Mouse (Mus musculus): ENCODE results near the gene Fbxl15.
A peak's percentile ranks its signal among the peaks of the same experiment; 100 is the strongest.

The Fbxl15 gene

DNA sequence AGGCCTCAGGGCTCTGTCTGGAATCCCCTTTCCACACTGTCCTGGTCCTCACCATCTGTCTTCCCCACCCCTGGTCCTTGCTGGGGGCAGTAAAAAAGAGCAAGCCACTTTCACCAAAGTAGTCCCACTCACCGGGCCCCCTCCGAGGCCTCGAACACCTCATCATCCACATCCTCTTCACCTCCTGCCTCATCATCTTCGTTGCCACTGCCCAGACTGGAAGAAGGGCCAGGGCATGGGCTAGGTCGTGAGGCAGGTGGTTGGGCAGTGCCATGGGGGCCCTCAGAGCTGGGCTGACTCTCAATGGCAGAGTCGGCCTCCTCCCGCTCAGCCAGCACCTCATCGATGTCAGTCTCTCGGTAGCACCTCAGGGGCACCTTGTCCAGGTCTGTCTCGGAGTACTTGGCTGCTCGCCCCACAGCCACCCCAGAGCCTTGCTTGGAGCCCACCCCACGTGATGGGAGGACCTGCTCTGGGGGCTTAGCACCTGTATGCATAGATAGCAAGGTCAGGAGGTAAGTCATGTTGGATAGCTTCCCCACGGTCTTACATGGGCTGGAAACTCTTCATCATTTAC, 4.9 kb upstream of the Fbxl15 start:
- DNase-seq (ENCODE audit: low spot score in 2 of 2), result no peak

DNA sequence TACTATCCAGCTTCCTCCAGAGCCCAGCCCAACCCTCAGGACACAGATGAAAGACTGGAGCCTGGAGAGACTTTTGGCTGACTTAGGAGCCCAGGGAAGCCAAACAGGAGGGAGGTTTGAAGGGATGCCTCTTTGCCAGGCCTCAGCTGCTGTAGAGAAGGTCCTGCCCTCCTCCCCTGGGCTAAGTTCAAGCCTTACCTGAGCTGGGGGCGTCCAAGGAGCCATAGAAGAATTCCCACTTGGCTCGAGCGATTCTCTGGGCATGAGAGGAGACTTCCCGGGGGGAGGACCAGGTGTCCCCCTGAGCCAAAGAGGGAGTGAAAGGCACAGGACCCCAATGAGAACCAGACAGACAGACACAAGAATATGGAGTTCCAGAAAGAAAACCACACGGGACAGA, 4.3 kb upstream of the Fbxl15 start:
- DNase-seq (ENCODE audit: low spot score in 2 of 2), result no peak

DNA sequence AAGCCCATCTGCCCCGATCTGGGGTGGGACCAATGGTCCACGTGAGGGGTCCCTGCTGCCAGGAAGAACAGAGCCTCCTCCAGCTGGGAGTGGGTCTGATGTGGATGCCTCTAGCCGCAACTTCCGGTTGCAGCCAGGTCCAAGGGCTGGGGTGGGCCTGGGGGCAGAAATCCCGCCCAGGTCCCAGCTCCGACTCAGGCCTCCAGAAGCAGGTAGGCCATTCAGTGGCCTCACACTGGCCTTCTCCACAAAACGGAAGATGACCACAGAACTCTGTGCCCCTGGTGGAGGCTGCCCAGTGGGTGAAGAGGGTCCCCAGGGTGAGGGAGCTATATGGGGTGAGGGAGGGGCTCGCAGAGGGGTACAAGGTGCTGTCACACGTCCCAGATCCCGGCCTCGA, 3.6 kb upstream of the Fbxl15 start:
- no peak for DNase-seq (ENCODE audit: low spot score in 2 of 2)

DNA sequence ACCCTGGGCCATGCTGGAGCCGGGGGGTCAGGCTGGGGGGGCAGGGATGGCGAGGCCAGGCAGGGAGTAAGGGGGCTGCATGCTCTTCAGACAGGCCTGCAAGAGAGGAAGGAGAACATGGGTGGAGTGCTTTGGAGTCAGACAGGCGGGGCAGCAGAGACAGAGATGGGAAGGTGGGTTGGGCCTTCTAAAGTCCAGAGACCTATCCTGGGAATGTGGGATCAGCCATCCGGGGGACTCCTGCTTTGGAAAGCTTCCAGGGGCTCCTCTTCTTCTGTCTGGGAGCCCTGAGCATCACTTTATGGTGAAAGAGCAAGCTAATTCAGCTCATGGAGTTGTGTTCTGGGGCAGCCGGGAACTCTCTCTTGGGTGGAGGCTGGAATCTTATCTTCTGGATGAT, 3.1 kb upstream of the Fbxl15 start:
- DNase-seq (ENCODE audit: low spot score in 2 of 2), result no peak

DNA sequence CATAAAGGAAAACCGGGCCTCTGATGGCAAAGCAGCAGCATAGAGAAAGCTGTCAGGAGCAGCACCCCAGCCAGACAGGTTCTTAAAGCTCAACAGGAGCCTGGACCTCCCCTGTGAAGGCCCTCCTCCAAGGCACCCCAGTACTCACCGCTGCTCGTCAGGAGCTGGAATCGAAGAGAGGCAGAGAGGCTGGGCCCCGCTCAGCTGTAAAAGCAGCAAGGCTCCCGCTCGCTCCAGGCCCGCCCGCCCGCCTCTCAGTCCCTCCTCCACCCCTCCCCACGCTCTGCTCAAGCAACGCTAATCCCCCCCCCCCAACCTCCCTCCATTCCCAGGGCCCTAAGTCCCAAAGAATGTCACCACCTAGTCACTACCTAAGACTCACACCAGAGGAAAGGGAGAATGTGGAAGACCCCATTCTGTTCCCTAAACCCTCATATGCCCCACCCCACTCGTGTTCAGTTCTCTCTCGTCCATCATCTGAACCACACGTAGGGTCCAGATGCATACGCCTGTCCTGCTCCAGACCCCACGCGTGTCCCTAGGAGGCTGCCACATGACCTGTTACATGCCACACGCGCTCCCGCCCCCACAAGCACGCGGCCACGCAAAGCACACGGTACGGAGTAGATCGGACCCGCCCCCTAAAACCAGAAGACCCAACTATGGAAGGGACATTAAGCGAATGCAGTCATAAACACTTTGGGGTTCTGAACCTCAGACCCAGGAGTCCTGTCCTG, 1.8 kb upstream of the Fbxl15 start:
- no peak for DNase-seq (ENCODE audit: low spot score in 2 of 2)

DNA sequence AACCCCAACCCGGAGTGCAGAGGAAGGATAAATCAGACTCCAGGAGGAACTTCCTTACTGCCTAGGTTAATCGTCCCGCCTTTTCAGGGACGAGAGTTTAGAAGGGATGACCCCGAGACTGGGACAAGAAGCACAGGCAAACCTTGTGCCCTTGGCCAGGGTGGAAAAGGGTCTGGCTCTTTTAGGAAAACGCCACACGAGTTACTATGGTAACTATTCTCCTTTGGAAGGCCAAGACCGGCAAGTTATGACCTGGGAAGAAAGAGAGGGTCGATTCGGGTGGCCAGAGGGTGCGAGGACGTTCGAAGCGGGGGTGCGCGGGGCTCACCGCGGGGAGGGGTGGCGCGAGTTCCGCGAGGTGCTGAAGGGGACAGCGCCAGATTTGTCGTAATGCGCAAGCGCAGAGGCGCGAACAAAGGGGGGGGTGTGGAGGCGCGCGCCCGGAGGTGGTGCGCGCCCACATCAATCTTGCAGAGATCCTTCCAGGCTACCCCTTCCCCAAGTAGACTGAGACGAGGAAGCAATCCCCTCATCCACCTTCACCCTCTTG, 1.2 kb upstream of the Fbxl15 start, which contains the start of gene Psd:
TSS of gene Psd (minus strand) at position 401 of the 550 bp plus-strand sequence.
- no peak for DNase-seq (ENCODE audit: low spot score in 2 of 2)

DNA sequence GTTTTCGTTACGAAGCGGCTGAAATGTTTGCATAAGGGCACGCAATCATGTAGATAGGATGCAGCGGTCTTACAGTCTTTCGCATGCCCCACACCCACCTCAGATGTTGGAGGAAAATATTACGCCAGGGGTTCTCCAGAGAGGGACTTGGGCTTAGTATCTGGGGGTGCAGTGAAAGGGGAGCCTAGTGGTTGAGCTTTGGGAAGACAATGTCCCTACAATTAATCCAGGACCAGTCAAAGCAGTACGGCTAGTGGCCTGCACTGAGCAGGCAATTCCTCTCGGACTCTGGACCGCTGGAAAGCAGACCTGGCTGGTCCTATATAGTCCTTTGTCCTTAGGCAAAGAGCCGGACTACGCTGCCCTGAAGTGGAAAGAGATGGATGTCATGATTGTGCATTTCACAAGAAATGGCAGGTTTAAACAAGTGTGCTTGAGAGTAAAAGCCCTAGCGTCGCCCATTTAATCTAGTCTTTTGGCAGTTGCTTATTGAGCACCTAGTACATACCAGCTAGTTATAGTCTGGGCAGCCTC, 386 bp upstream of the Fbxl15 start:
- DNase-seq (ENCODE audit: low spot score in 2 of 2), result no peak

DNA sequence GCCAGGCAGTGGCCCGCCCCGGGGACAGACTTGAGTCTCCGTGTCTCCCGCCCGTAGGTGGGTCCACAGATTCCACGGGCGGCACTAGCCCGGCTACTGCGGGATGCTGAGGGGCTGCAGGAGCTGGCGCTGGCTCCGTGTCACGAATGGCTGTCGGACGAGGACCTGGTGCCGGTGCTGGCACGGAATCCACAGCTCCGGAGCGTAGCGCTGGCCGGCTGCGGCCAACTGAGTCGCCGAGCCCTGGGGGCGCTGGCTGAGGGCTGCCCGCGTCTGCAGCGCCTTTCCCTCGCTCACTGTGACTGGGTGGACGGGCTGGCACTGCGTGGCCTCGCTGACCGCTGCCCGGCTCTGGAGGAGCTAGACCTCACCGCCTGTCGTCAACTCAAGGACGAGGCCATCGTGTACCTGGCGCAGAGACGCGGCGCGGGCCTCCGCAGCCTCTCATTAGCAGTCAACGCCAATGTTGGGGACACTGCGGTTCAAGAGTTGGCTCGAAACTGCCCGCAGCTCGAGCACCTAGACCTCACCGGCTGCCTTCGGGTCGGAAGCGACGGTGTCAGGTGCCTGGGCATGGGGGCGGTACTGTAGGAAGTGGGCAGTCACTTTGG, 1.2 kb downstream of the Fbxl15 start:
- no peak for DNase-seq (ENCODE audit: low spot score in 2 of 2)

DNA sequence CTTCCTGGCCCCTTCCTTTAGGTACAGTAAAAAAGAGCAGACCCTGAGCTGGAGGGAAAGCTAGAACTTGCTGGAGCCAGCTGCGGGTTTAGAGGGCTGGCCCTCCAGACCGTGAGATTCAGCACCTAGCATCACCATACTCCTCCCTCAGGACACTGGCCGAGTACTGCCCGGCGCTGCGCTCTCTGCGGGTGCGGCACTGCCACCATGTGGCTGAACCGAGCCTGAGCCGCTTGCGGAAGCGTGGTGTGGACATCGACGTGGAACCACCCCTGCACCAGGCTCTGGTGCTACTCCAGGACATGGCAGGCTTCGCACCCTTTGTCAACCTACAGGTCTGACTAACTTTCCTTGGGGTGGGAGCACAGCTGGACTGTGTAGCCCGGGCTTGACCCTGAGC, 2.0 kb downstream of the Fbxl15 start:
- DNase-seq (ENCODE audit: low spot score in 2 of 2), result no peak

DNA sequence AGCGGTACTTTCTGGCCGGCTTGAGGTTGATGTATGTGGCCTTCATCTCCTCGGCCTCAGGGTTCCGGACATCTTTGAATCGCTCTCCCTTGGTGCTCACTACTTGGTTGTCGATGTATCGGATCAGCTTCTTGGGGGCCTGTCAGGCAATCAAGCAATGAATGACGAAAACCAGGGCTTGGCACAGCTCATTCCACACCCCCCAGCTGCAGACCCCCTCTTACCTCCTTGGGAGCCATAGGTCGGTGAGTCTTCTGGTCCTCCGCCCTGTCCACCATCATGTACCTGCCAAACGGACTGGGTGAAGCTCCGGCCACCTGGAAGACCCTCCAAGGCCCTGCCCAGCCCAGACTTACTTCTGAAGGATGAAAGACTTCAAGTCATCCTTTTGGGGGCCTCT, 2.7 kb downstream of the Fbxl15 start:
- DNase-seq (ENCODE audit: low spot score in 2 of 2), result no peak

DNA sequence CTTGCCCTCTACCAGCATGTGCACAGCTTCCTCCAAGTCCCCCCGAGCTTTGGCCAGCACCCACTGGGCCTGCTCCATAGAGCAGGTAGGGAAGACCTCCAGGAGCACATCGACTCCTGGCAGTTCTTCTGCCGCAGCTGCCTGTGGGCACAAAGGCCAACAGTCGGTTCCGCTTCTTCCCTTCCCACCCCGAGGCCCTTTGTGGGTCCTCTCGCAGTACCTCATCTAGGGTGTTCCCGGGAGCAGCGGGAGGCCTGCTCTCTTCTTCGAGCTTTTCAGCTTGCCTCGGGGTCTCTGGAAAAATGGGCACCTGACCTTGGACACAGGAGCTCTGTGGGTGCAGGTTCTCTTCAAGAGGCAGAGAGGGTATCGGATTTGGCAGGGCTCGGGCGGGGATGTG, 3.3 kb downstream of the Fbxl15 start:
- no peak for DNase-seq (ENCODE audit: low spot score in 2 of 2)

DNA sequence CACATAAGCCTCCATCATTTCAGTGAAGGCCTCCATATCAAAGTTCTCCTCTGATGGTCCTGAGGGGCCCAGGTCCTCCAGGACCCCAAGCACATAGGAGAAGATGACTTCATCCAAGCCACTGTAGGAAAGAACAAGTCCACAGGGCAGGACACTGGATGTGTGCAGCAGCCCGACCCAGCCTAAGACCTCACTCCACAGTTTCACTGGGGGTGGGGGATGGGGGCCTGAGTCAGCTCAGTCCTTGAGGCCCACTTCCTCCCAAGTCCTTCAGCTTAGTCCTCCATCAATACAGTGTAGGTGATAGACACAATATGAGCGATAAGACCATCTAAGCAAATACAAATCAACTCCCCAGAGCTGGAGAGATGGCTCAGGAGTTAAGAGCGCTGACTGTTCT, 4.0 kb downstream of the Fbxl15 start:
- DNase-seq (ENCODE audit: low spot score in 2 of 2), result no peak

DNA sequence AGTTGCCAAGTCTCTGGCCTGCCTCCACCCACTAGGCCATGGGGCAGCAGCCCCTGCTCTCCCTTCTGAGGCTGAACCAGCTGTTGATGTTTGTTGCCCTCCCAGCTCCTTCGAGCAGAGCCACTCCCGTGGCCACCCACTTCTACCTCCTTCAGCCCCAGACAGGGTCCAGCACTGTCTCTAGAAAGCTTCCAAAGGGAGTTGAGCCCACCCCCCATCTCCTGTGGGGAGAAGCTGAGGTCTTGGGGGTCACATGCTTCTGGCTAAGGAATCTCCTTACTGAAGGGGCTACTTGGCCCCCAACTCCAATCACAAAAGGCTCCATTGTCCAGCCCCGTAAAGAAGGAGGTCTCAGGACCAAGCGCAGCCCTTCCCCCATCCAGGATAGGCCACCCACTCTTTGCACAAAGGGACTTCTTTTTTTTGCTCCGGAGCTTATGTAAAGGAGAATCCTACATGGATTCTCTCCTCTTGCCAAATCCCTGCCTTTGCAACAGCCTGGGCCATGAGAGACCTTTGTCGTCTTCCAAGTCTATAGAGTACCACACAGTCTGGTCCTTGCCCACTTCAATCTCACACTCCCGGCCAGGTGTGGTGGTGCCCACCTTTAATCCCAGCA, 4.8 kb downstream of the Fbxl15 start:
- DNase-seq (ENCODE audit: low spot score in 2 of 2), result no peak

DNA sequence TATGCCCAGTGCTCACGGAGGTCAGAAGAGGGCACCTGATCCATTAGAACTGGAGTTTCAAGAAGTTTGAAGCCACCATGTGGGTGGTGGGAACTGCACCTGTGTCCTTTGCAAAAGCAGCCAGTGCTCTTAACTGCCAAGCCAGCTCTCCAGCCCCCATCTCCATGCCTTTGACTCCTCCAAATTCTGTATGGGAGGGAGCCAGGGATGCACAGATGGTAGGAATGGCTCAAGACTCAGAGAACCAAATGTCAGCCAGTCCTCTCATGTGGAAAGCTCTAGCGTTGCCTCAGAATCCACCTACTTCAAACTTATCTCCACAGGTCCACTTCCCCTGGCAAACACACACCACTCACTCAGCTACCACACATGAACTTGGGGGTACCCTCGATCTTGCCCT, 5.9 kb downstream of the Fbxl15 start:
- DNase-seq (ENCODE audit: low spot score in 2 of 2), result no peak

DNA sequence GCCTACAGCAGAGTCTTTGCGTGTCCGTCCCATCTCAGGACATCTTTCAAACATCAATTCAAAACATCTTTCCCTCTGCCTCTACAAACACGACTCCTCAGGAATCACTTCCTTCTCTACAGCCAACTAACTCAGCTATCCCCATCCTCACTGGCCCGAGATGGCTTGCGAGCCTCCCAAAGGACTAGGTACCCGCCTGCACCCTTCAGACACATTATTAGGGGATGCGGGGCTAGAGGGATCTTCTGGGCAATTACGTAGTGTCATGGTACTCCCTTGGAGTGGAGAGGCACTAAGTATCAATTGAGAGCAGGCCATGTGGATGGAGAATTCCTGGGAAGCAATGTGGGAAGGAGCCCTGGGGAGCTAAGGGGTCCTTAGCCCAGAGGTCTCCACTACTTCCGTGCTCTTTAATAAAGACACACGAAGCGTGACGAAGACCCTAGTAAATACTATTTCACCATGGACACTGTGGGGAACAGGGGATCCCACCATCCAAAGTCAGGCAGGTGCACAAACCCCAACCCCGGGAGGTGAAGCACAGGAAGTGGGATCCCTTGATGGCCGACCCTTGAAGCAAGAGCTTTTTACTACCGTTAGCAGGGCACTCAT, 9.8 kb downstream of the Fbxl15 start:
- DNase-seq (ENCODE audit: low spot score in 2 of 2), result no peak

DNA sequence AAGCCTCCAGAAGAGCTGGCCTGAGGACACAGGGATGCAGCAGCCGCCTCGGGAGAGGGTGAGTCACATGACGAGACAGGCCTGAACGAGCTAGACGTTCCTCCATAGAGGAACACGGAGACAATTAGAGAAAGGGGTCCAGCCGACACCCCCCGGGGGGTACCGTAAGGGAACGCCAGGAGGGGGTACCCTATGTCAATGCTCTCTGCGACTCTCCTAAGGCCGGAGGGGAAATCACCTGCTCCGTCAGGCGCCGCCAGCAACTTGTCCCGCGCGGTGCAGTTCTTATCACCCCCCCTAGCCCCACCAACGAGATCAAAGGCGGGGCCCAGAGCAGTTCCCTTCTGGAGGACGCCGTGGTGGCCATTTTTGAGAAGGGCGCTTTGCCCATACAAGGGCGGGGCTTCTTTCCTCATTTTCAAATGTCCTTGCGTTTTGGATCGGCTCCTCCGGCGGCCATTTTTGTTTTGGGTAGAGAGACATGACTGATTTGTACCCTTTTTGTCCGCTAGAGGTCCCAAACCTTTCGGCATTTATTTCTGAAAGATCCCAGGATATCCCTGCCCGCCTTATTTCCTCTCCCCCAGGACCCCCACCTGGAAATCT, 10.4 kb downstream of the Fbxl15 start, which contains the start of gene Cuedc2:
TSS of gene Cuedc2 (minus strand) at position 372 of the 606 bp plus-strand sequence.
- peak; percentile 96 for DNase-seq (ENCODE audit: low spot score in 2 of 2)

DNA sequence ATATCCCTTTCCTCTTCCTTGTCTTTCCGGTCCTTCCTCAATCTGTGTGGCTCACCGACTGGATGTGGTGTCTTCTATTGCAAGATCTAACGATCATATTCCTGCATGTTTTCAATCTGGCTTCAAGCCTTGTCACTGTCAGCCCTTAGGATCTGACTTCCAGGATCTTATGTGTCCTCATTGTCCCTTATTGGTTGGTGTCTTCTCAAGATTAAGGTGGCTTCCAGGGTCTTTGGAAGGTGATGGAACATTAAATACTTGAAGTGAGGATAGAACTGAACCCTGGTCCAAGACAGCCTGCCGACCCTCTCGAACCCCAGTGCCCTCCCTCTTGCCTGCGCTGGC, 10.9 kb downstream of the Fbxl15 start:
- DNase-seq (ENCODE audit: low spot score in 2 of 2), result no peak

DNA sequence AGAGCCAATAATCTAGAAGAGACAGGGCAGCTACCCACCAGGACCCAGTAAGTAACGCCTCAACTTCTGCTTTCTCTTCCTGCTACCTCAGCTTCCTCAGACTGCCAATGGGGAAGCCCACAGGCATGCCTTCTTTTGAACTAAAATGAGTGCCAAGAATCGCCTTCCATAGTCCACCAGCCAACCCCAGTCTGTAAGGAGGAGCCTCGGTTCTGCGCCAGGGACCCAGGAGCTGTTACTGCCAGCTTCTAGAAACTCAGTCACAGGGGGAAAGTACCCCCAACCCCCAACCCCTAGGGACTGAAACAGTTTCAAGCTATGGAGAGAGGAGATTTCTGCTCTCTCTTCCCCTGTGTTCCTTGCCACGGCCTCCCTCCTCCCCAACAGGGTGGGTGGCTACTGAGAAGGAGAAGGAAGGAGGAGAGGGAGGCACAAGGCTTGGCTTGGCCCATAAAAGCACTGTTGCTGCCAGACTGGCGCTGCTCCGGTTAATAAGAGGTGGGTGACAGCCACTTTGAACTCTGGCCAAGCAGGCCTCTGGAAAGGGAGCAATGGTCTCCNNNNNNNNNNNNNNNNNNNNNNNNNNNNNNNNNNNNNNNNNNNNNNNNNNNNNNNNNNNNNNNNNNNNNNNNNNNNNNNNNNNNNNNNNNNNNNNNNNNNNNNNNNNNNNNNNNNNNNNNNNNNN, 11.4 kb downstream of the Fbxl15 start:
- no peak for DNase-seq (ENCODE audit: low spot score in 2 of 2)

DNA sequence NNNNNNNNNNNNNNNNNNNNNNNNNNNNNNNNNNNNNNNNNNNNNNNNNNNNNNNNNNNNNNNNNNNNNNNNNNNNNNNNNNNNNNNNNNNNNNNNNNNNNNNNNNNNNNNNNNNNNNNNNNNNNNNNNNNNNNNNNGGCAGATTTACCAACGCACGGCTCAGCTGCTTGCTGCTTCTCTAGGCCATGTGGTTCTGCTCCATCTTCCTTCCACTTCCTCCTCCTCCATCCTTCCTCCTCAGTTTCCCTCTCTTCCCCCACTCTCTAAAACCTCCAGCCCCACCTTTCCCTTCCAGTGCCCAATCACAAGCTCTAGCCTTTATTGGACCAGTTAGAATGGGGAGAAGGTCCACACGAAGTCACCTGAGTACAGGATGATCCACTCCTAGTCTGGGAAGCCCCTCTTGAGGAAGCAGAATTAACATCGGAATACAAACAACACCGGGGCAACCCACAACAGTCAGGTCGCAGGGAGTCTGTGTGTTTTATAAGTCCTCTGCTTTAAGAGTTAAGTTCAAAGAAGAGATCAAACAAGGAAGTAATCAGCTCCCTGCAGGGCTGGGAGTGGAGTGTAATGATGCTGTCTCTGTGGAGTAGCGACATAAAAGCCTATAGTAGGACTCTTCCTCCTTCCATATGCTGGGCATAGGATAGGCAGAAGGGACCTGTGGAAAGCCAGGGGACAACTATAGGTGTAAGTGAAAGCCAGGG, 16.9 kb downstream of the Fbxl15 start:
- no peak for DNase-seq (ENCODE audit: low spot score in 2 of 2)

DNA sequence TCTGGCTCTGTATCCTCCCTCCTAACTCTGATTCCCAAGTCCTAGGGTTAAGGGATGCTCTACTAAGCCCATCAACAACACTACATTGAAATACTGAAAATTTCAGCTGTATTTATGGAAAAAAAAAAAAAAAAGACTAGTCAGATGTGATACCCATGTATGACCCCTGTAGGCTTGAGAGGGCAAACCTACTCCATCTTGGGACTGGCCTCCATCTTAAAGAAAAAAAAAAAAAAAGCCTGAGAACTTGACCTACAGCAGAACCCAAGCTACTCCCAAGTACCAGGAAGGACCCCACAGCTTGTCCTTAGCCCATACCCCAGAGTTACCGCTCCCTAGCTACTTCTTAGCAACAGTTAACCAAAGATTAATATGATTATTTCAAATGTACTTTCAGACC, 19.2 kb downstream of the Fbxl15 start:
- no peak for DNase-seq (ENCODE audit: low spot score in 2 of 2)
